Mouse (Mus musculus) kidney, adult 2 months (tissue): Measurements from ENCODE around the gene Ddr2.

ENCODE experiments used
- CTCF ChIP-seq: fragments of 200-500 bp; conservative IDR thresholded peaks from 2 replicates; pipeline ENCODE4 v1.5.1; 2011; ENCODE audit warnings: low read depth, mild to moderate bottlenecking, control low read depth, low read length, moderate library complexity, mixed read lengths; ENCODE audit not compliant: insufficient read depth, insufficient read length
- POLR2A ChIP-seq: fragments of 200-500 bp; IDR thresholded peaks from one replicate; pipeline ENCODE4 v1.6.1; 2011; ENCODE audit warnings: low read depth, low read length, control low read depth

DNA sequence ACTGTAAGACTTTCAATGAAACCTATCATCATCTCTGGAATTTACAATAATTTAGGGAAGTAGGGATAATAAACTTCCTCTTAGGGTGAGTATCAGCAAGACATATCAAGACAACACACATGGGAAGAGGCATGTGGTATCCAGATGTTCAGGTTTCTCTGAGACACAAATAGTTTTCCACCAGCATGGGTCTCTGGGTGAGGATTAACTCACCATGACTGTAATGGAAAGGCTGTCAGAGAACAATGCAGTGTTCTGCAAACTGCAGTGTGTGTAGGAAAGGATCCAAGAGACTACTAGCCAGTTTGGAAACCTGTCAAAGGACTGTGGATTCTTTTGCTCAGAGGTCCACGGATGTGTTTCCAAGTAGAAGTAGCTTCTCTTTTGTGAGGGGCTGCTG, 124.4 kb downstream of the Ddr2 start:
- TF ChIP-seq CTCF, result no peak
- no peak for TF ChIP-seq POLR2A
